In genomic region chr9:40505471-40506312, GRCm38 (mm10) we compare ENCODE assay signal across 12 mouse cellular contexts. TPM values are rescaled to one million over a fixed set of nuclear protein-coding genes. Genes with fewer than 3 reads are reported as not detected.
A peak's percentile ranks its signal among the peaks of the same experiment; 100 is the strongest.
DNase-seq lines count a peak whose midpoint lies in the region; ATAC-seq and TF ChIP-seq lines count a peak whose summit lies in the region.
"Had no signal": no experiment of that assay in that cellular context is flagged by ENCODE, and none has a peak within 500 bp of the region (broad histone marks: within the 10 kb centered on the region; RNA-seq: fewer than 3 reads in every experiment).

No protein-coding gene starts in this region.

- ATAC-seq in heart, embryonic 12.5 days (ENCODE audit: insufficient number of reproducible peaks, low FRiP score): no peak
- ATAC-seq in kidney, embryonic 14.5 days (ENCODE audit: low FRiP score, low TSS enrichment): no peak

- H3K4me3 ChIP-seq in heart, embryonic 12.5 days: no peak overlapping the region
- H3K4me3 ChIP-seq in kidney, embryonic 14.5 days (ENCODE audit: low read length): no peak overlapping the region
- H3K4me3 ChIP-seq in kidney, adult 2 months (ENCODE audit: insufficient read depth, low read depth, low read length): no peak overlapping the region
- H3K4me3 ChIP-seq: limb, embryonic 15.5 days had no signal

- peak; percentile 88 for DNase-seq in heart, adult 11 months
- DNase-seq in brain, embryonic 14.5 days (ENCODE audit: low read depth): peak; percentile 40
- DNase-seq in cerebellum, postnatal 25 days: peak; percentile 48 to 51
- DNase-seq in left cerebral cortex, postnatal 36 days (ENCODE audit: low spot score in 2 of 2): peak; percentile 39 to 46
- DNase-seq in kidney, adult 2 months: no peak
- no peak for DNase-seq in kidney, postnatal 25 days
- DNase-seq: kidney, postnatal 4 days; lung, embryonic 14.5 days had no signal

- WGBS in heart, embryonic 12.5 days: 71% methylated on average over 11 of the region's 11 CpGs
- WGBS in kidney, embryonic 14.5 days: 72% methylated on average over 11 of the region's 11 CpGs
- WGBS in kidney, adult 2 months: 77% methylated on average over 11 of the region's 11 CpGs

- H3K36me3 ChIP-seq in heart, embryonic 12.5 days: no peaks in the 10 kb centered on the region
- H3K36me3 ChIP-seq in kidney, embryonic 14.5 days (ENCODE audit: control insufficient read depth, insufficient read depth, low read length): no peaks in the 10 kb centered on the region
- no peaks in the 10 kb centered on the region for H3K36me3 ChIP-seq in kidney, adult 2 months (ENCODE audit: control insufficient read depth, insufficient read depth, low read length)
- H3K36me3 ChIP-seq: G1E; limb, embryonic 15.5 days had no signal

- H3K9me3 ChIP-seq in heart, embryonic 12.5 days (replicated peaks): no peaks in the 10 kb centered on the region
- no peaks in the 10 kb centered on the region for H3K9me3 ChIP-seq in kidney, embryonic 14.5 days (ENCODE audit: control insufficient read depth, low read length)
- H3K9me3 ChIP-seq: limb, embryonic 15.5 days had no signal

- intact Hi-C loops in left cerebral cortex, postnatal 36 days (cut with DNase I): loop anchor here (5.0 kb wide), 3 partner anchors 52 to 88 kb away; no protein-coding TSS in a partner anchor

- H3K27me3 ChIP-seq in heart, embryonic 12.5 days (replicated peaks): no peaks in the 10 kb centered on the region
- no peaks in the 10 kb centered on the region for H3K27me3 ChIP-seq in kidney, embryonic 14.5 days (ENCODE audit: control insufficient read depth, insufficient read depth, low read length)
- H3K27me3 ChIP-seq in kidney, adult 2 months (replicated peaks; ENCODE audit: control insufficient read depth, insufficient read depth, low read length): no peaks in the 10 kb centered on the region
- H3K27me3 ChIP-seq: limb, embryonic 15.5 days had no signal

- no peak overlapping the region for H3K4me2 ChIP-seq in heart, embryonic 12.5 days
- no peak overlapping the region for H3K4me2 ChIP-seq in kidney, embryonic 14.5 days (replicated peaks; ENCODE audit: low read depth, low read length)
- H3K4me2 ChIP-seq: limb, embryonic 15.5 days; lung, embryonic 14.5 days had no signal

- TF ChIP-seq CTCF in brain, embryonic 14.5 days (IDR thresholded peaks at IDR 0.05; ENCODE audit: borderline replicate concordance, extremely low read depth, insufficient read depth, insufficient read length): no peak
- no peak for TF ChIP-seq CTCF in kidney, adult 2 months (conservative IDR thresholded peaks at IDR 0.05; ENCODE audit: insufficient read depth, insufficient read length, low read depth, low read length)

- TF ChIP-seq POLR2A in brain, embryonic 14.5 days (IDR thresholded peaks at IDR 0.05; ENCODE audit: borderline replicate concordance, extremely low read depth, insufficient read depth, insufficient read length, poor library complexity, severe bottlenecking): no peak
- TF ChIP-seq POLR2A in kidney, adult 2 months (IDR thresholded peaks at IDR 0.05; ENCODE audit: low read depth, low read length): no peak

- no peaks in the 10 kb centered on the region for H3K4me1 ChIP-seq in heart, embryonic 12.5 days (replicated peaks)
- no peaks in the 10 kb centered on the region for H3K4me1 ChIP-seq in kidney, embryonic 14.5 days (ENCODE audit: control insufficient read depth, insufficient read depth, low read length)
- no peaks in the 10 kb centered on the region for H3K4me1 ChIP-seq in kidney, adult 2 months (ENCODE audit: control insufficient read depth, insufficient read depth, low read length)
- H3K4me1 ChIP-seq: limb, embryonic 15.5 days had no signal

- H3K9ac ChIP-seq in heart, embryonic 12.5 days: no peak overlapping the region
- H3K9ac ChIP-seq in kidney, embryonic 14.5 days (ENCODE audit: low read depth, low read length): no peak overlapping the region
- H3K9ac ChIP-seq: limb, embryonic 15.5 days; lung, embryonic 14.5 days had no signal

- H3K27ac ChIP-seq in heart, embryonic 12.5 days (ENCODE audit: poor library complexity, severe bottlenecking): no peak overlapping the region
- H3K27ac ChIP-seq in kidney, embryonic 14.5 days (ENCODE audit: low read depth, low read length): no peak overlapping the region
- no peak overlapping the region for H3K27ac ChIP-seq in kidney, adult 2 months (ENCODE audit: insufficient read depth, low read depth, low read length)
- H3K27ac ChIP-seq: limb, embryonic 15.5 days had no signal

RNA-seq across cellular contexts. Expression of gene Gramd1b, which starts 25.5 kb away (rescaled TPM):
- 7.9 and 10.5 TPM in 2 replicates for polyA plus RNA-seq in heart, embryonic 12.5 days (2016; fragmentation: Nextera tagmentation; extraction: Ambion mirVana)
- 41.2 and 42.0 TPM in 2 replicates for polyA plus RNA-seq in brain, embryonic 14.5 days (2012; rRNA removed)
- 100 to 1,000 TPM; 146 to 182 TPM for total RNA-seq in left cerebral cortex, postnatal 36 days (2021)
- 6.1 and 7.4 TPM in 2 replicates for polyA plus RNA-seq in kidney, embryonic 14.5 days (2014; fragmentation: Nextera tagmentation; extraction: Ambion mirVana)
- polyA plus RNA-seq in kidney, adult 2 months (2012; rRNA removed): 210 and 285 TPM in 2 replicates
- polyA plus RNA-seq: G1E had no signal

Comparison
In these comparisons a context has a peak if more than half of its experiments do, and no peak if none do; other contexts are left out.
1. DNase-seq: peak in heart, adult 11 months (single experiment), brain, embryonic 14.5 days (single experiment), cerebellum, postnatal 25 days (2 of 2) and left cerebral cortex, postnatal 36 days (2 of 2); none in kidney, adult 2 months (single experiment) and kidney, postnatal 25 days (0 of 2).